Mouse (Mus musculus) forebrain, embryonic 16.5 days (tissue): Measurements from ENCODE around the gene Gjc2. TPM values are rescaled to one million over a fixed set of nuclear protein-coding genes. Genes with fewer than 3 reads are reported as not detected.

ENCODE experiments used
- ATAC-seq: fragments of 200-750 bp; cut with Nextera tagmentation; 2 replicates; pipeline ENCODE4 v1.8.0; 2017; ENCODE audit warnings: mild to moderate bottlenecking, moderate library complexity
- H3K27ac ChIP-seq: fragments of 300-500 bp; sonication (generic); 2 replicates; pipeline ENCODE4 v1.5.1; 2014; ENCODE audit warnings: low read length, control low read depth
- H3K27me3 ChIP-seq: fragments of 300-500 bp; sonication (generic); replicated peaks from 2 replicates; pipeline ENCODE4 v1.6.1; 2014; ENCODE audit warnings: low read length; ENCODE audit not compliant: control insufficient read depth, insufficient read depth
- H3K36me3 ChIP-seq: fragments of 300-500 bp; sonication (generic); 2 replicates; pipeline ENCODE4 v1.6.1; 2014; ENCODE audit not compliant: control insufficient read depth, insufficient read depth
- H3K4me1 ChIP-seq: fragments of 300-500 bp; sonication (generic); replicated peaks from 2 replicates; pipeline ENCODE4 v1.6.1; 2014; ENCODE audit warnings: low read length; ENCODE audit not compliant: control insufficient read depth, insufficient read depth
- H3K4me2 ChIP-seq: fragments of 300-500 bp; sonication (generic); 2 replicates; pipeline ENCODE4 v1.6.1; 2014; ENCODE audit warnings: mild to moderate bottlenecking, low read length, control low read depth
- H3K4me3 ChIP-seq: fragments of 300-500 bp; sonication (generic); replicated peaks from 2 replicates; pipeline ENCODE4 v1.5.1; 2014; ENCODE audit warnings: mild to moderate bottlenecking, low read length, control low read depth
- H3K9ac ChIP-seq: fragments of 300-500 bp; sonication (generic); replicated peaks from 2 replicates; pipeline ENCODE4 v1.6.1; 2014; ENCODE audit warnings: low read depth, low read length, control low read depth
- H3K9me3 ChIP-seq: fragments of 300-500 bp; sonication (generic); 2 replicates; pipeline ENCODE4 v1.6.1; 2016; ENCODE audit warnings: low read length; ENCODE audit not compliant: control insufficient read depth
- WGBS: fragments of 180-500 bp; shearing (Covaris S2); extraction: QIAGEN DNeasy Blood & Tissue Kit; methylation state at CpG from one replicate; pipeline ENCODE4 v1.1.7; 2014; 5-methylcytosine and 5-hydroxymethylcytosine counted together
- polyA plus RNA-seq: library from polyadenylated mRNA; unstranded; fragments of >200 nt; fragmentation: Nextera tagmentation; extraction: Ambion mirVana; gene quantifications from 2 replicates; pipeline ENCODE4 v1.2.1, GENCODE M21; 2015

The Gjc2 gene
- polyA plus RNA-seq, 1 experiment from 2014 or later: 0.30 TPM

GRCm38 (mm10) chr11:59155900-59156299 is 27.1 kb downstream of the Gjc2 start:
- WGBS: 93% methylated on average over 5 of the region's 5 CpGs
- Histone ChIP-seq H3K27me3 (no peaks in the 10 kb centered on the region), H3K9me3 (no peaks in the 10 kb centered on the region), H3K4me2 (no peak overlapping the region), H3K4me1 (no peaks in the 10 kb centered on the region), H3K36me3 (0 out of 2 replicates have a peak, but pooled peaks cover 3% of the 10 kb centered on the region), H3K27ac (no peak overlapping the region), H3K4me3 (no peak overlapping the region), H3K9ac (no peak overlapping the region)
- ATAC-seq: no peak

- Histone ChIP-seq H3K27me3 (no peaks in the 10 kb centered on the region), H3K4me3 (no peak overlapping the region), H3K4me2 (no peak overlapping the region), H3K9ac (no peak overlapping the region), H3K4me1 (no peaks in the 10 kb centered on the region), H3K36me3 (0 out of 2 replicates have a peak, but pooled peaks cover 3% of the 10 kb centered on the region), H3K27ac (no peak overlapping the region), H3K9me3 (no peaks in the 10 kb centered on the region)
- 85% methylated on average over 7 of the region's 7 CpGs for WGBS
- ATAC-seq: no peak
Measured at GRCm38 (mm10) chr11:59154220-59154619, 28.8 kb downstream of the Gjc2 start.

GRCm38 (mm10) chr11:59151729-59152128 is 31.3 kb downstream of the Gjc2 start:
- no peaks in the 10 kb centered on the region for H3K27me3 ChIP-seq
- 35% methylated on average over 3 of the region's 3 CpGs for WGBS
- no peak for ATAC-seq
- no peaks in the 10 kb centered on the region for H3K4me1 ChIP-seq
- H3K4me2 ChIP-seq: no peak overlapping the region
- H3K27ac ChIP-seq: no peak overlapping the region
- no peak overlapping the region for H3K9ac ChIP-seq
- H3K36me3 ChIP-seq: no peaks in the 10 kb centered on the region
- no peaks in the 10 kb centered on the region for H3K9me3 ChIP-seq
- H3K4me3 ChIP-seq: no peak overlapping the region

- H3K36me3 ChIP-seq: no peaks in the 10 kb centered on the region
- no peak overlapping the region for H3K9ac ChIP-seq
- no peaks in the 10 kb centered on the region for H3K27me3 ChIP-seq
- no peak overlapping the region for H3K4me3 ChIP-seq
- no peak for ATAC-seq
- no peaks in the 10 kb centered on the region for H3K4me1 ChIP-seq
- 73% methylated on average over 3 of the region's 3 CpGs for WGBS
- no peaks in the 10 kb centered on the region for H3K9me3 ChIP-seq
- no peak overlapping the region for H3K4me2 ChIP-seq
- H3K27ac ChIP-seq: no peak overlapping the region
Measured at GRCm38 (mm10) chr11:59149302-59149701, 33.7 kb downstream of the Gjc2 start.

- Histone ChIP-seq H3K4me1 (no peaks in the 10 kb centered on the region), H3K27ac (no peak overlapping the region), H3K27me3 (no peaks in the 10 kb centered on the region), H3K36me3 (no peaks in the 10 kb centered on the region), H3K9ac (no peak overlapping the region), H3K9me3 (no peaks in the 10 kb centered on the region), H3K4me3 (no peak overlapping the region), H3K4me2 (no peak overlapping the region)
- 83% methylated on average over 5 of the region's 5 CpGs for WGBS
- ATAC-seq: no peak
Measured at GRCm38 (mm10) chr11:59142962-59143361, 40.1 kb downstream of the Gjc2 start.

- 10% methylated on average over 14 of the region's 14 CpGs for WGBS
Measured at GRCm38 (mm10) chr11:59141772-59142370, 41.1 kb downstream of the Gjc2 start.

GRCm38 (mm10) chr11:59138537-59139486 is 44.2 kb downstream of the Gjc2 start:
- H3K4me1 ChIP-seq: peaks cover 11% of the 10 kb centered on the region; the same call in 1 of the 2 replicates
- no peaks in the 10 kb centered on the region for H3K36me3 ChIP-seq
- no peak for ATAC-seq
- no peak overlapping the region for H3K4me3 ChIP-seq
- no peak overlapping the region for H3K4me2 ChIP-seq
- H3K9me3 ChIP-seq: no peaks in the 10 kb centered on the region
- 72% methylated on average over 19 of the region's 19 CpGs for WGBS
- H3K9ac ChIP-seq: no peak overlapping the region
- H3K27ac ChIP-seq: no peak overlapping the region
- peaks cover 38% of the 10 kb centered on the region for H3K27me3 ChIP-seq

More at GRCm38 (mm10) chr11:59141772-59142370, 41.1 kb downstream of the Gjc2 start:
- Histone ChIP-seq H3K36me3 (no peaks in the 10 kb centered on the region), H3K9me3 (no peaks in the 10 kb centered on the region), H3K4me3 (no peak overlapping the region), H3K4me1 (no peaks in the 10 kb centered on the region), H3K4me2 (no peak overlapping the region), H3K9ac (no peak overlapping the region), H3K27ac (no peak overlapping the region), H3K27me3 (peaks cover 8% of the 10 kb centered on the region)
- ATAC-seq: no peak

- Histone ChIP-seq H3K4me1 (peaks cover 11% of the 10 kb centered on the region; the same call in 1 of the 2 replicates), H3K27me3 (peaks cover 44% of the 10 kb centered on the region), H3K27ac (no peak overlapping the region), H3K9ac (0 out of 2 replicates have a peak overlapping the region, but pooled peaks have one; percentile 13), H3K9me3 (no peaks in the 10 kb centered on the region), H3K36me3 (no peaks in the 10 kb centered on the region), H3K4me2 (no peak overlapping the region), H3K4me3 (no peak overlapping the region)
- WGBS: 41% methylated on average over 12 of the region's 12 CpGs
- no peak for ATAC-seq
Measured at GRCm38 (mm10) chr11:59136994-59137706, 45.9 kb downstream of the Gjc2 start.
